Mouse (Mus musculus): ENCODE results near the gene Tipin. TPM values are rescaled to one million over a fixed set of nuclear protein-coding genes. Genes with fewer than 3 reads are reported as not detected.

Tipin gene
- polyA plus RNA-seq, 1 experiment from 2014 or later = 218 TPM

Other genes starting within 250 kb of the Tipin start
- gene Lctl, start 164.4 kb upstream of the Tipin start, polyA plus RNA-seq (2015; fragmentation: Nextera tagmentation; extraction: Ambion mirVana) = not detected in 2 replicates
- 19.3 and 23.7 TPM in 2 replicates for gene Zwilch, start 108.5 kb upstream of the Tipin start, polyA plus RNA-seq (2015; fragmentation: Nextera tagmentation; extraction: Ambion mirVana)
- gene Rpl4, start 108.2 kb upstream of the Tipin start, polyA plus RNA-seq (2015; fragmentation: Nextera tagmentation; extraction: Ambion mirVana) = 1,136 and 1,154 TPM in 2 replicates
- gene Snapc5, start 102.3 kb upstream of the Tipin start, polyA plus RNA-seq (2015; fragmentation: Nextera tagmentation; extraction: Ambion mirVana) = 30.4 and 30.5 TPM in 2 replicates
- gene Uchl4, start 46.4 kb upstream of the Tipin start, polyA plus RNA-seq (2015; fragmentation: Nextera tagmentation; extraction: Ambion mirVana) = 3.0 and 3.2 TPM in 2 replicates
- 79.0 and 80.1 TPM in 2 replicates for gene Map2k1, start 27.9 kb upstream of the Tipin start, polyA plus RNA-seq (2015; fragmentation: Nextera tagmentation; extraction: Ambion mirVana)
- 21.4 and 23.0 TPM in 2 replicates for gene Dis3l, start 59.7 kb downstream of the Tipin start, polyA plus RNA-seq (2015; fragmentation: Nextera tagmentation; extraction: Ambion mirVana)
- 1.2 TPM in 2 replicates for gene Megf11, start 104.0 kb downstream of the Tipin start, polyA plus RNA-seq (2015; fragmentation: Nextera tagmentation; extraction: Ambion mirVana)